Mouse (Mus musculus): ENCODE data around the gene Satb1. TPM values are rescaled to one million over a fixed set of nuclear protein-coding genes. Genes with fewer than 3 reads are reported as not detected.

Gene Satb1
- total RNA-seq, 2 experiments from 2014 or later: 142 to 148 TPM

DNA sequence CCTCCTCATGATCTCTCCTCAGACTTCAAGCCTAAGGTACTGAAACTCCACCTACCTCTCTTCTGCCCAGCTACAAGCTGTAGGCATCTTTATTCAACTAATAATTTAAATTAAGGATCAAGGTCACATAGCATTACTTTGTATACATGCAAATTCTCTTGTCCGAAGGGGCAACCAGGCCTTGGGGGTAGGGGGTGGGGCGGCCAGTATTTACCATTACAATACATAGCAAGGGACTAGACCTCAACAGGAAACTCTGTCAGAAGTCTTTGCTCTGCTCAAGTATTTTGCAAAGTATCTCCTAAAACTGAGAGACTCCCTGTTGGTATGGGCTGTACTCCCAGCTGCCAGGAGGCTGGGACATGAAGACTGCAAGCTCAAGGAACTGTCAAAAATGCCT lies 137.8 kb downstream of the Satb1 start:
- no peak for DNase-seq (ENCODE audit: low spot score in 2 of 2)
- intact Hi-C loops (cut with DNase I): no loop called here

DNA sequence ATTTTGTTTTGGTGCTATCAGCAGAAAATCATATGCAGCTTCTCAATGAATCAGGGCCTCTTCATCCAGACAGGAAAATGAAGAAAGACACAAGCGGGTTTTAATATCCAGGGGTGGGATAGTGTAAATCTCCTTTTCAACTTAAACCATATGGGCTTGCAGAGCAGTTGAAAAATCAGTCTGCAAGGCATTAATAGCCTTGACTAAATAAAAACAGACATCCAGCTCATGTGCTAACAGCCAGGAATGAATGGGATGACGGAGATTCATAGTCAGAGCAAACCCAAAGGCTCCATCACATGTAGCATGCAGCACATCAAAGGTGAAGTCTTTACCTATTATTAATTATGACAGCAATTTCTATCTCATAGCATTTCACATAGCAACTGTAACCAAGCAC lies 142.6 kb downstream of the Satb1 start:
- intact Hi-C loops (cut with DNase I): no loop called here
- no peak for DNase-seq (ENCODE audit: low spot score in 2 of 2)

DNA sequence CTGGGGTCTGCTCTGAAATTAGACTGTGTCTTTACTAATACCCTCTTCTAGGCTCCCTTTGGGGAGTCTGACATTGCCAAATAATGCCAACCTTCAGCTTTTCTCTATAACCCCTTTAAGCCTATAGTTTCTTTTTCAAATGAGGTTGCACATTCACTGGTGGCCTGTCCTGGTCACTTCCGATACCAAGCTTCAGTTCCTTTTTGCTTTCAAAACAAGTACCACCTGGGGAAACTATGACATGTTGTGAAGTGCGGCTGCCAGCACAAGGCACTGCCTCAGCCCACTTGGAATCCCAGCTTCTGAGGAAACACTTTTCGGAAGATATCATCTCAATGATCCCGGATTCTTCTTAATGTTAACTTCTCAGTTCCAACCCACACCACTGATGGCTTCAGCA lies 145.9 kb downstream of the Satb1 start:
- no peak for DNase-seq (ENCODE audit: low spot score in 2 of 2)
- intact Hi-C loops (cut with DNase I): no loop called here

Measured in left cerebral cortex, postnatal 14 days (tissue).